Mouse (Mus musculus) left cerebral cortex, postnatal 4 days (tissue): ENCODE measurements around the gene Stk10. TPM values are rescaled to one million over a fixed set of nuclear protein-coding genes. Genes with fewer than 3 reads are reported as not detected.

ENCODE experiments used
- DNase-seq: peaks from one replicate; pipeline ENCODE4 v3.0.0-alpha.2; 2022
- intact Hi-C: fragments of 180-260 bp; cut with DNase I; formaldehyde crosslinking; loops from one replicate; pipeline ENCODE4 v1.15.1; 2025
- total RNA-seq, 2 experiments: library from RNA; stranded (reverse); gene quantifications; 2 replicates each; pipeline ENCODE4 v1.2.3; 2021

Gene Stk10
- total RNA-seq, 2 experiments from 2014 or later, result 7.2 to 7.9 TPM

DNA sequence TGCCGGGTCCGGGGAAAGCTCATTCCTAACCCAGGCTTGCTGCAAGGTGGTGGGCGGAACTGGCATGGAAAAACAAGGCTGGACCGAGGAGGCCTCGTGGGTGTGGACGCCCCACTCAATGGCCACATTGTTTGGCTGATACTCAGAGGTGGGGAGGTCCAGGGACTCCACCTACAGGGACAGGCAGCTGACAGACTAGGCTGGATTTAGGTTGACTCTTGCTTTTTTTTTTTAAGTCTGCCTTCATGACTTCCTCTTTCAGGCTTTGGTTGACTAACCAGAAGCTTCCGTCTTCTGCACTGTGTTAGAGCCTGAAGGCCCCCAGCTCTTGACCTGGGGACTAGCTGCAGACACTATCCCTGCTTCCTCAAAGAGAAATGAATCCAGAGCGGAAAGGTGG is 32.0 kb downstream of the Stk10 start:
- no peak for DNase-seq

DNA sequence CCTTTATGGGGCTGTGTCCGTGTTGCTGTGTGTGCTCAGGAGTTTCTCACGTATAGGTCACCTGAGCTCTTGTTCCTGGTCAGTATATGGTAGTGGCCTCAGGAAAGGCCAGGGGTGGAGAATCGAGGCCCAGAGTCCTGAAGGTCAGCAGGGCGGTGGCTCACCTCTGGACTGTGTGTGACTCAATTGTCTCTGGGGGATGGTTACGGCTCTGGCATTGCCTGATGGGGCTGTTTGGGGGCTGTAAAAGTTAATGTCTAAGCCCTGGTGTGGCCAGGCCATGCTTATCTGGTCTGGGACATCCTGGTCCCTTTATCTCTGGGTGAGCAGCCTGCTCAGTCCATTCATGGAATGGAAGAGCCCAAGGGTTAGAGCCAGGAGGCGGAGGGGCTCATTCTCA is 33.1 kb downstream of the Stk10 start:
- intact Hi-C loops, result no loop called here

More for the DNA sequence above, 32.0 kb downstream of the Stk10 start:
- intact Hi-C loops, result no loop called here

DNA sequence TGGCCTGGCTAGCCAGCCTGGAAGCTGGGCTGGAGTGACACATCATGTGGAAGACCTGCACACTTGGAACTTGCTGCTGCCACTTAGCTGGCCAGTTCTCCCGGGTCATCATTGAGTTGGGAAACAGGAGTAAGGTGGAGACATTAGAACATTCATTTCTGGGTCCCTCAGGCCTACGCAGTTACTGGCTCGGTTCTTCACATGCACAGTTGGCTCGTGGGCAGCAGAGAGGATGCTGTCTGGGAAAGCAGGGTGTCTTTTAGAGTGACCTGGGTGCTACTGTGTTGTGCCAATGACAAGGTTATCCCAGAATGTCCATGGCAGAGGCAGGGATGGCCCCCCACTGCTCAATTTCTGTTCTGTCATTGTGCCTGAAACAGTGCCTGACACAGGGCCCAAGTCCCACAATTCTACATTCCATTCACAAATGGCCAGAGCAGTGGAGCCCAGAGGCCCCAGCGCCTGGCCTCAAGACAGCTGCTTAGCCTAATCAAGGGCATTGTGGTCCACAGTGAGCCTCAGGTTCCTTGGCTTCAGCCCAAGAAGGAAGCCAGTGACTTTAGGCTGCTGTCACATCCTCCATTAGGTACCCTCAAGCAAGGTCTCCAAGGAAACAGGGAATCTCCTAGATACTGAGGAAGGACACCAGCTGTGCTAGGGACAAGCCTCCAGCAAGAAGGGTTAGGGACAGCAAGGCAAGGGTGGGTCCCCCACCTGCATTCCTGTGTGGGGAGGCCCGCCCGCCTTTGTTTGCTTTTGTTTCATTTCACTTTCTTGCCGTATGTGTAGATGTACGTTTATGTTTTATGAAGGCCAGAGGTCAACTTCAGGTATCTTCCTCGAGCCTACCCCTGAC is 34.1 kb downstream of the Stk10 start:
- intact Hi-C loops, result no loop called here
- DNase-seq, result no peak

More for the DNA sequence above, 33.1 kb downstream of the Stk10 start:
- no peak for DNase-seq

DNA sequence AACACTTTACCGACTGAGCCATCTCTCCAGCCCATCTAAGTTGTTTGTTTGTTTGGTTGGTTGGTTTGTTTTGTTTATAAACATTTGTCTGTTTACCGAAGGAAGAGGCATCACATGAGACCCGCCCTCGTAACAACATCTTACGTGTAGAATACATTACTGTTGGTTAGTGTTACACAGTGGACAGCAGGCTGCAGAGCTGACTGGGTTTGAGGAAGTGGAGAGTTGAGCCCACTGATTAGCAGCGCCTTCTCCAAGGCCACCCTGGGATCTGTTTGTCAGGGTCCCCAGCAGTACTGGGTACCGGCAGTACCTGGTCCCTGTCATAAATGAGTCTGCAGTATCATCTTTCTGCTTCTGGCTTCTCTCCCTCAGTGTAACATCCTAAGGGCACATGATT is 35.0 kb downstream of the Stk10 start:
- DNase-seq, result no peak
- intact Hi-C loops, result no loop called here

DNA sequence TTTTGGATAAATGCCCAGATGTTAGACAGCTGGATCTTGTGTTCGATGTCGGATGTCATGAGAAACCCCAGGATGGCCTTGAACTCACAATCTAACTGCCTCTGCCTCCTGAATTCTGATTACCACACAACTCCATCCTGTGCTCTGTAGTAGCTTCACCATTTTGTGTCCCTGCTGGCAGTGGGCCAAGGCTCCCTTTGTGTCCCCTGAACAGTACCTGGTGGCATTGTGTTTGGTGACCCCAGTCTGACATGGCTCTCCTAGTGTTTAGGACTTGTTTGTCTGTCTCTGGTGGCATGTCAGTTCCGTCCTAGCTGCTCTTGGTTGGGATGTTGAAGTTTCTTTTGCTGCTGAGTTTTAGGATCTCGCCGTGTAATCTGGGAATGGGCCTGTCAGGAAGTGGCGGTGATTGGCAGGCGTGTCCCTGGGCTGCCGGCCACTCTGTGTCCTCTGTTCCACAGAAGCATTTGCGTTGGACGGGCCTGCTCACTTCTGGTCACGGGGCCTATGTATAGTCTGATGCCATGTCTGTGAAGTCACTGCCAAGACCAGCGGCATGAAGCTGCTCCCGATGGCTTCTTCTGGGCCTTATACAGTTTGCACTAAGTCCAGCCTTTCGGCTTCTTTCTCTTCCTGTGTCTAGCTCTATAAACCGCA is 35.7 kb downstream of the Stk10 start:
- intact Hi-C loops, result no loop called here
- peak; percentile 46 for DNase-seq

DNA sequence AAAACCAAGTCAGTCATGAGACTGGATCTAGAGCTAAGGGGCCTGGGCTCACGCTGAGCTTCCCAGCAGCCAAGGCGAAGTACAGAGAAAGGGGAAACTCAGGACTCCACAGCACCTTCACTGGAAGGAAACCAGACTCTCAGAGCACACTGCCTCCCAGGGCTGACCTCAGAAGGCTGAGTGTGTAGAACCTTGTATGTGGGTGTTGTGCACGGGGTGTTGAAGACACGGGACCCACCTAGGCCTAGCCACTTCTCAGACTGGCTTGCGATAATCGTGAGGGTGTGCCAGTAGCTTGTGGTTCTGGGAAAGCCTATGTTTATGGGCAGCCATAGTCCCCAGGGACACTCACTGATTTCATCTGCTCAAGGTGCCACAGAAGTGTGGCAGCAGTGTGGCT is 38.0 kb downstream of the Stk10 start:
- DNase-seq, result no peak
- intact Hi-C loops, result no loop called here

DNA sequence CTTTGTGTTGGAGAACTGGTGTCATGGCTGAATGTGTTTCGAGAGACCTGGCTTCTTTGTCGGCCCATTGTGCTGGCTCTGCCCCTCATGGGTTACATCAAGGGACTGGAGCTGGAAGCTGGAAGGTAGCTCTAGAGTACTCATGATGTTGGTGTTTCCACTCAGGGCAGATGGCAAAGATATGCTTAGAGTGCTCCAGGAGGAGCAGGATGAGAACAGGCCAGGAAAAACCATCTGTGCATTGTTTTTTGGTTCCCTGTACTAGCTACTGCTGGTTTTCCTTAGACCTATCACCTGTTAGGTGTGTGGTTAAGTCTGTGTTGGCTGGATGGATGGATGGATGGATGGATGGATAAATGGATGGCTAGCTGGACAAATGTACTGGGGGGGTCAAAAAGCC is 40.6 kb downstream of the Stk10 start:
- no peak for DNase-seq
- intact Hi-C loops, result no loop called here

DNA sequence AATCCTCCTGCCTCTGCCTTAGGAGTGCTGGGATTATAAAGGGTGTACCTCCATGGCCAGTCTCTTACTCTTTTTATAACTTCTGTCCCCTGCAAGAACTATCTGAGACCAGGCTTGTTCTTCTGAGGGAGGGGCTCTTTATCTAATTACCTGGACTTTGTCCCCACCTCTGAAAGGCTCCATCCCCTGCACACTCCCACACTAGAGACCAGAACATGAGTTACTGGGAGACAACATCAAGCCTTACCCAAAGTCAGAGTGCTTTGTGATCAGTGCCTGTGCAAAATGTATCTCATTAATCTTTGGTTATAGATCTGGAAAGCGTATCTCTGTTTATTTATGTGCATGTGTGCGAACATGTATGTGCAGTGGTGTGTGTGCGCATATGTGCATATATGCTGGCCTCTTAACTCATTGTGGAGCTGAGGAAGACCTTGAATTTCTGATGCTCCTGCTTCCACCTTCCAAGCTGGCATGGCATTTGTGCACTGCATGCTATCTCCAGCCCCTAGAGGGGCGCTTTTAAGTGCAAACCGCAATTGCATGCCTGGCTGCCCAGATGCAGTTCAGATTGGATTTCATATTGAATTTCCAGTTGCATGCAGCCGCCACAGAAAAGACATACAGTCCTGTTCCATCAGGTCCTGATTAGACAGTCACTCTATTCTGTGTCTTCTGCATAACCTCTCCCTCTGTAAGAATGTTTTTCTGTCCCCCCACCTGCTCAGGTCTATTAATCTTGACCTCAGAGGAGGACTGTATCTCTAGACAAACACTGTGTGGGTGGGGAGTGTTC is 43.1 kb downstream of the Stk10 start:
- intact Hi-C loops, result no loop called here

DNA sequence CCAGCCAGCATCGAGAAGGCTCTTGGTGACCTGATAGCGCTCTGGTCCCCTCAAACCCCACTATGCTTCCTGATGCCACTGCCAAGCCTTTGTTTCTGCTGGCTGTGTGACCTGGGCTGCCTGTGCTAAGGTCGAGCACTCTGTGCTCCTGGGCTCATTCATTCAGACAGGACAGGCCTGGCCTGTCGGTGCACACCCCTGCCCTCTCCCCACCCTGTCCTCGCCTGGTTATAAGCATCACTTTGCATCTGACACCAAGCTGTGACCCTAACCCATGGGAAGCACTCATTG is 43.6 kb downstream of the Stk10 start:
- DNase-seq, result no peak
- intact Hi-C loops, result no loop called here

More for the DNA sequence above, 43.1 kb downstream of the Stk10 start:
- DNase-seq, result no peak

DNA sequence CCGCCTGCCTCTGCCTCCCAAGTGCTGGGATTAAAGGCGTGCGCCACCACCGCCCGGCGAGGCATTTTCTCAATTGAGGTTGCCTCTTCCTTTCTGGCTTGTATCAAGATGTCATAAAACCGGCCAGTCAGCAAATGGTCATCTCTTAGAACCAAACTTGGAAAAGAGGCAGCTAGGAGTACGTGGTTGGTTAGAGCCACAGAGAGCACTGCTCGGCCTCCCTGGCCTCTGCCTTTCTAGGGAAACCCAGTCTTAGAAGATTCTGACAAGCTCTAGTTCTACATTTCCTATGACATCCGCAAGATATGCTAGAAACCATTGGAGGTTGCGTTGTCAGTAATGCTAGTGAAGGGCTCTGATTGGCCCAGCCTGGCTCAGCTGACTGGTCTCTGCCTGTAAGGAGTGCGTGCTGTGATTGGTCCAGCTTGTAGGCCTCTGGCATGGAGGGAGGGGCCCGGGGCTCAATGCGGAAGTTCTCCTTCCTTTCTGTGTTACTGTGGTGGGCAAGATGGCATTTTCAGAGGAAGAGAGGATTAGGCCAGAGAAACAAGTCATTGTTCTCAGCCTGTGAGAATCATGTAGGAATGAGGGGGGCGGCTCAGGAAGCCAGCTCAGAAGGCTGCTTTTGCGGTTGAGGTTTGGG is 47.3 kb downstream of the Stk10 start:
- intact Hi-C loops, result no loop called here

DNA sequence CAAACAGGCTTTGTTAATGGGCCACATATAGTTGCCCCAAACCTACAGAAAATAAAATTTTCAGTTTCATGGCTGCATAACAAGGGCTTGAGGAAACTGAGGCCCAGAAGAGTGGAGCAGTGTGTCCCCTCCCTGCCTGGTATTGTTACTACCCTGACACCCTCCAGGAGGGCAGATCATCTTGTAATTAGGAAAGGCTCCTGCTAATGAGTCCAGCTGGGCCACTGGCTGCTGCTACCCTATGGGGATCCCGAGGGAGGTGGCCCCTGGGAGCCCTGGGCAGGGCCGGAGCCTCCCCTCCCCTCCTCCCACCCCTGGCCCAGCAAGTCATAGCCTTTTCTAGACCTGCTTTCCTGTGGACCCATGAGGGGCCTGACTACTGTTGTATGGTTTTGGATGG is 47.9 kb downstream of the Stk10 start:
- intact Hi-C loops, result no loop called here

More for the DNA sequence above, 47.3 kb downstream of the Stk10 start:
- DNase-seq, result peak; percentile 49

DNA sequence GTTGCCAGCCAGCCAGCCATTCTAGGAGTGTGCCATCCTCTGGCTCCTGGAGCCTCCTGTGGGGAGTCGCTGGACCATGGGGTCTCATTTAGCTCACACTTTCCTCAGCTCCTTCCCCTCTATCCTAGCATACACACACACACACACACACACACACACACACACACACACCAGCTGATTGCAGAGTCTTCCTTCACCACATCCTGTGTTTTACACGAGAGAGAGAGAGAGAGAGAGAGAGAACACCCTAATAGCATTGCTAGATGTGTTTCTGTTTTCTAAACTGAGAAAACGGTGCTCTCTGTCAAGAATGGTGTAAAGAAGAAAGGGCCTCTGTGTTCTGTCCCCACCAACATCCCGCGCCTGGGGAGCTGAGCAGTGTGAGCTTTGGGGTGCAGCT is 49.7 kb downstream of the Stk10 start:
- intact Hi-C loops, result no loop called here
- no peak for DNase-seq

More for the DNA sequence above, 47.9 kb downstream of the Stk10 start:
- no peak for DNase-seq

DNA sequence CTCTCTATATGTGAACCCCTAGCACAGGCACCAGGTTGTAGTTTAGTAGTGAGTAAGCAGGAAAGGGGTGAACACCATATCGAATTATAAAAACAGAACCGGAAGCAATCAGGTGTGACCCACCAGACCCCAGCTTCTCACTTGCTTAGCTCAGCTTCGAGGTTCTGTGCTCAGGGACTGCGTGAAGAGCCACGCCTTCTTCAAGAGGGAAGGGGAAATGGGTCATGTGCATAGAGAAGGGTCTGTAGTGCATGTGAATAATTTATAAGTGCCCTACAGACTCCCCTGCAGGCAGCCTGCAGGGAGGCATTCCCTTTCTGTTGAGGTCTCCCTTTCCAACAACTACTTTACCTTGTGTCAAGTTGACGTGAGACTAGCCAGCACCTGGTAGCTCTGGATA is 52.9 kb downstream of the Stk10 start:
- no peak for DNase-seq
- intact Hi-C loops, result loop anchor here (5.0 kb wide), 1 partner anchor 54 kb away; the partner anchor contains the start of genes Efcab9 and Stk10

DNA sequence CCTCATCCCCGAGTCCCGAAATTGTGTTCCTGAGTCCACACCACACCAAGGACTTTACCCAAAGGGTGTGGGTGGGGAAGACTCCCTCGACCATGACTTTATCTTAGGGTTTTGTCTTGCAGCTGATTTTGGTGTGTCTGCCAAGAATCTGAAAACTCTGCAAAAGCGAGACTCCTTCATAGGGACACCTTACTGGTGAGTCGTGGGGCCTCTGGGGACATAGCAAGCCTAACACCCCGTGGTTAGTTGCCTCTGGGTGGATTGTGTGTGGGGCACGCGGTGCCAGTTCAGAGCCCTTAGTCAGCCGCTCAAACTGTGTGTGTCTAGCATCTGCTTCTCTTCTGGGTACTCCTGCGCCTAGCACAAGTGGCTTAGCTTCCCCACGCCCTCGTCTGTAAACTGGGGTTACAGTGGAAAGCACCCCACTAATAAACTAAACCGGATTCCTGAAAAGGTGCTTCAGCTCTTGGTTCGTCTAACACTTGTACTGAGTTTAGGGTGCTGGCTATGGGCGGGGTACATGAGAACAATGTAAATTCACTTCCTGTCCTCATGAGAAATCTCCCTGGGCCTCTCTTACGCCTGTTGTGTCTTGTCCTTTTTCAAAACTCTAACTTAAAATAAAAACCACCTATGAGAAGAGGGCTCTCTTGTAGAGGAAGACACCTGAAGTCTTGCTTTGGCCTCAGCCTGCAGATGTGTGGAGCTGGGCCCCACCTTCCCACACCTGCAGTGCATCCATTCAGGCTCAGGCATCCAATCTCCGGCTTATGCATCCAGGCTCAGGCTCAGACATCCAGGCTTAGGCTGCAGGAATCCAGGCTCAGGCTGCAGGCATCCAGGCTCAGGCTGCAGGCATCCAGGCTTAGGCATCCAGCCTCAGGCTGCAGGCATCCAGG is 54.3 kb downstream of the Stk10 start:
- no peak for DNase-seq
- intact Hi-C loops, result loop anchor here (5.0 kb wide), 1 partner anchor 55 kb away; the partner anchor contains the start of genes Efcab9 and Stk10

DNA sequence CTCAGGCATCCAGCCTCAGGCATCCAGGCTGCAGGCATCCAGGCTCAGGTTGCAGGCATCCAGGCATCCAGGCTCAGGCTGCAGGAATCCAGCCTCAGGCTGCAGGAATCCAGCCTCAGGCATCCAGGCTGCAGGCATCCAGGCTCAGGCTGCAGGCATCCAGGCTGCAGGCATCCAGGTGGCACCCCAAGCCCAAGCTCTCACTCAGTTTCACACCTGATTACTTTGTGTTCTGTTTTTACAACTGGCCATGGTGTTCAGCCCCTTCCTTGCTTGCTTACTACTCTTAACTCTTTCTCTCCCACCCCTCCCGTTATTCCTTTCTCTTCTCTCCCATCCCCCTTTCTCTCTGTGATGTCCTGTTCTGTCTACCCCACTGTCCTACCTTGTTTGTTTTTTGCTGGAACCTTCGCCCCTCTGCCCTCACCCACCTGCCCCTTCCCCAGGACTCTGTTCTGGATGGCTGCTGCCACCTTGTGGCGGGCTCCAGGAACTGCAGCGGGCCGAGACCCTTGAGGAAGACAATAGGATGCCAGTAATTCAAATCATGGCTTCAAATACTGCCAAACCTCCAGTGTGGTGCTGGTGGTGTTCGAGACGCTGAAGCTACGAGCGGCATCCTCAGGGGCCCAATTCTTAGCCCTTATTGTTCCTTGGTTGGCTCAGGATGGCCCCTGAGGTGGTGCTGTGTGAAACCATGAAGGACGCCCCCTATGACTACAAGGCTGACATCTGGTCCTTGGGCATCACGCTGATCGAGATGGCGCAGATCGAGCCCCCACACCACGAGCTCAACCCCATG is 55.2 kb downstream of the Stk10 start:
- peak; percentile 89 for DNase-seq
- intact Hi-C loops, result loop anchor here (5.0 kb wide), 1 partner anchor 56 kb away; the partner anchor contains the start of genes Efcab9 and Stk10

DNA sequence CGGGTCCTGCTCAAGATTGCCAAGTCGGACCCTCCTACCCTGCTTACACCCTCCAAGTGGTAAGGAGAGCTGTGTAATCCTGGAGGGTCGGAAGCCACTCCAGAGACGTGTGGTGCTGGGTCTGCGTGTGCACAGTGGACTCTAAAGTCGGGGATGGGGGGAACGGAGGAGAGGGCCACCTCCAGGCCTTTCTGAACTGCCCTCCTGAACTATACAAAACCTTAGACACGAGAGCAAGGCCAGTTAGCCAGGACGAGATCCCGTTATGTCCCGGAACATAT is 55.7 kb downstream of the Stk10 start:
- intact Hi-C loops, result loop anchor here (5.0 kb wide), 1 partner anchor 57 kb away; the partner anchor contains the start of genes Efcab9 and Stk10
- no peak for DNase-seq

DNA sequence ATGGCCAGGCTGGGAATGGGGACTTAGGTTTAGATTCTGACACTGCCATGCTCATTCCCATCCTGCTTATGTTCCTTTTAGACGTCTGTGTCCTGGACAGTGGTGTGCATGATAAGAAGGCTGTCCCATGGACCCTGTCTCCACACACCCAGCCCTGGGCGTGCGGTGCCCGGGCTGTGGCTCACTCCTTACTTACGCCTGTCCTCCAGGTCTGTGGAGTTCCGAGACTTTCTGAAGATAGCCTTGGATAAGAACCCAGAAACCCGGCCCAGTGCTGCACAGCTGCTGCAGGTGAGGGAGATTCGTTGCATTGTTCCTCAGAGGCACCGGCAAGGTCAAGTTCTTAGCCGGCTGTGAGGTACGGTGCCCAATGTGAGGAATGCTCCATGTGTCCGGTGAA is 56.1 kb downstream of the Stk10 start:
- intact Hi-C loops, result loop anchor here (5.0 kb wide), 1 partner anchor 57 kb away; the partner anchor contains the start of genes Efcab9 and Stk10
- DNase-seq, result no peak

DNA sequence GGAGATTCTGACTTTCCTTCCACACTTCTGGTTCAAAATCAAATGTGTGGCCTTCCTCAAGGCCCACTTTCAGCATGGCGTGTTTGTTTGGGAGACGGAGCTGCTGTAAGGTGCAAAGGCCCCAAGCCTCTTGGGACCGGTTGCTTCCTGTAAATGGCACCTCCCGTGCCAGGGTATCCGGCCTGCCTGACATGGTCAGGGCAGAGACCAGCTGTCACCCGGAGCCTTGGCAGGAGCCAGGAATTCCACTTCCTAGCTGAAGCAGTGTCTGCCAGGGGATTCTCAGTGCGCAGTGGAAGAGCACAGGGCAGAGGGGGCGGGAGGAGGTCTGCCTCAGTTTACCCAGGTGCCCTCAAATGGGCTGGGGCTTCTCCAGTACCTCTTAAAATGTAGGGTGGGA is 56.7 kb downstream of the Stk10 start:
- intact Hi-C loops, result loop anchor here (5.0 to 10.0 kb wide), 2 partner anchors 57 to 245 kb away; partner anchors contain the start of genes Efcab9, Sh3pxd2b and Stk10
- peak; percentile 72 for DNase-seq

DNA sequence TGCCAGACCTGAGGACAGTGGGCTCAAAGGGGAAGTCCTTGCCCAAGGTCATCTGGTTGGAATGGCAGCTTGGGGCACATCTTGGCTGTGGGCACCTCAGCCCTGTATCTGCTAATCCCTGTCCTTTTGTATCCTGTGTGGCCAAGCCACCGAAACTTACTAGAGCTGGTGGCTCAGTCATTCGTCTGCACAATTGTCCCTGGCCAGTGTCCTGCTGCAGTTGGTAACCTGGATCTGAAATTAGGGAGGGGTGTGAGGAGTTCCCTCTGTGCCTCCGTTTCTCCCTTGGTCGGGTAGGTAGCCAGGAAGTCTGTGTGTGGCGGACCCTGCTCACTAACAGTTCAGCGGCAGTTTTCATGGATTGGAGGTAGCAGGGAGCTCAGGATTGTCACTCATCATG is 57.1 kb downstream of the Stk10 start:
- intact Hi-C loops, result loop anchor here (10.0 kb wide), 1 partner anchor 245 kb away; the partner anchor contains the start of gene Sh3pxd2b
- no peak for DNase-seq
